Mouse (Mus musculus) T-helper 2 cell (primary cell): ENCODE results near the gene Gm42906.

Source experiments
- in situ Hi-C: fragments of 300-600 bp; cut with MboI, MseI; formaldehyde crosslinking; loops from one replicate; pipeline ENCODE4 v1.15.1; 2025; ENCODE audit warnings: high pct_unique_total_duplicates

The Gm42906 gene

GRCm38 (mm10) chr5:151034715-151035512, 393.0 kb downstream of the Gm42906 start:
- in situ Hi-C loops, result no loop called here

GRCm38 (mm10) chr5:151028906-151029305, 399.1 kb downstream of the Gm42906 start:
- in situ Hi-C loops, result no loop called here

GRCm38 (mm10) chr5:151027171-151027570, 400.8 kb downstream of the Gm42906 start:
- in situ Hi-C loops, result no loop called here

- in situ Hi-C loops, result no loop called here
Measured at GRCm38 (mm10) chr5:151026069-151026468, 401.9 kb downstream of the Gm42906 start.

DNA sequence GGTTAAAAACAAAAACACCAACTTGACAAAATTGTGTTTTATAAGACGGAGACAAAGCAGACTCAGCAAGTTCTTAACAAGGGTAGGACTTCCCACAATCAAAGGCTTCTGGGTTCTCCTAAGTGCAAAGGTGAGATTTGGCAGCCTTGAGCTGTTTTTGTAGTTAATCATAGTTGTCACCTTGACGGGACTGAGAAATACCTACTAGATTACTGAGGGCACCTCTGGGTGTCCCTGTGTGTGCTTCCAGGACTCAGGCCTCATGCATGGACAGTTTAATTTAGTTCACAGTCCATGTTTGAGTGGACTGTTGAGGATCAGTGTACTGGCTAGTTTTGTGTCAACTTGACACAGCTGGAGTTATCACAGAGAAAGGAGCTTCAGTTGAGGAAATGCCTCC, 403.5 kb downstream of the Gm42906 start:
- in situ Hi-C loops, result no loop called here

GRCm38 (mm10) chr5:151023461-151023860, 404.5 kb downstream of the Gm42906 start:
- in situ Hi-C loops, result no loop called here

DNA sequence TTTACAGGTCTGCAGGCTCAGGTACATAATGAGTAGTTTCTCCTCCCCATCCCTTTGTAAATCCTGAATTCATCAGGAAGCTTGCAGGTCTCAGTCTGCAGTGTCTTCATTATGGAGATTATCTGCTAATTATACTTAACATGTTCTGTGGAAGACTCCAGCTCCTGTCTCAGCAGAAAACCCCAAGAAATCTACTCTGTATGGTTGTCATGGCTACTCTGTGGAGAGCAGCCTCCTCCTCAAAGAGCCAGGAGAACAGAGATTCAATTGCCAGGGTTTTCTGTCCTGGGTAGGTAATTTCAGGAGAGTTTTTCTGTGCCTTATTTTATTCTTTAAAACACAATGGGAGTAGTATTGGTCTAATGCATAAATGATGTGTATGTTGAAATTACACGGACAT, 405.0 kb downstream of the Gm42906 start:
- in situ Hi-C loops, result no loop called here

- in situ Hi-C loops, result no loop called here
Measured at GRCm38 (mm10) chr5:151022026-151022425, 405.9 kb downstream of the Gm42906 start.

GRCm38 (mm10) chr5:151020831-151021230, 407.1 kb downstream of the Gm42906 start:
- in situ Hi-C loops, result no loop called here

- in situ Hi-C loops, result no loop called here
Measured at GRCm38 (mm10) chr5:151020031-151020820, 407.7 kb downstream of the Gm42906 start.

GRCm38 (mm10) chr5:151018959-151019358, 409.0 kb downstream of the Gm42906 start:
- in situ Hi-C loops, result no loop called here

GRCm38 (mm10) chr5:151018450-151018849, 409.5 kb downstream of the Gm42906 start:
- in situ Hi-C loops, result no loop called here
